Mouse (Mus musculus) forebrain, postnatal 0 days (tissue): ENCODE results near the gene Cdhr3. TPM values are rescaled to one million over a fixed set of nuclear protein-coding genes. Genes with fewer than 3 reads are reported as not detected.
A peak's percentile ranks its signal among the peaks of the same experiment; 100 is the strongest.

ENCODE experiments used
- ATAC-seq: fragments of 200-750 bp; cut with Nextera tagmentation; 2 replicates; pipeline ENCODE4 v1.8.0; 2017; ENCODE audit warnings: mild to moderate bottlenecking, moderate library complexity
- DNase-seq: peaks from one replicate; pipeline ENCODE4 v3.0.0-alpha.2; 2015
- H3K27ac ChIP-seq: fragments of 300-500 bp; sonication (generic); 2 replicates; pipeline ENCODE4 v1.5.1; 2014; ENCODE audit warnings: low read depth, mild to moderate bottlenecking, antibody characterized with exemption, low read length, moderate library complexity, mixed read lengths
- H3K27me3 ChIP-seq: fragments of 300-500 bp; sonication (generic); 2 replicates; pipeline ENCODE4 v1.6.1; 2014; ENCODE audit warnings: mild to moderate bottlenecking, low read length, mixed read lengths; ENCODE audit not compliant: insufficient read depth
- H3K36me3 ChIP-seq: fragments of 300-500 bp; sonication (generic); 2 replicates; pipeline ENCODE4 v1.6.1; 2014; ENCODE audit warnings: mild to moderate bottlenecking, moderate library complexity; ENCODE audit not compliant: insufficient read depth
- H3K4me1 ChIP-seq: fragments of 300-500 bp; sonication (generic); 2 replicates; pipeline ENCODE4 v1.6.1; 2014; ENCODE audit warnings: antibody characterized with exemption; ENCODE audit not compliant: insufficient read depth
- H3K4me2 ChIP-seq: fragments of 300-500 bp; sonication (generic); 2 replicates; pipeline ENCODE4 v1.6.1; 2014; ENCODE audit warnings: low read depth, mild to moderate bottlenecking, moderate library complexity
- H3K4me3 ChIP-seq: fragments of 300-500 bp; sonication (generic); 2 replicates; pipeline ENCODE4 v1.5.1; 2014; ENCODE audit warnings: low read depth, low read length, mixed read lengths
- H3K9ac ChIP-seq: fragments of 300-500 bp; sonication (generic); 2 replicates; pipeline ENCODE4 v1.6.1; 2014; ENCODE audit warnings: mild to moderate bottlenecking
- H3K9me3 ChIP-seq: fragments of 300-500 bp; sonication (generic); 2 replicates; pipeline ENCODE4 v1.6.1; 2016; ENCODE audit warnings: low read length
- CTCF ChIP-seq: sonication (generic); IDR thresholded peaks from 2 replicates; pipeline ENCODE4 v1.5.1; 2016; ENCODE audit warnings: antibody characterized with exemption, control low read depth, low read depth
- WGBS: fragments of 180-500 bp; shearing (Covaris S2); extraction: QIAGEN DNeasy Blood & Tissue Kit; methylation state at CpG from one replicate; pipeline ENCODE4 v1.1.7; 2014; 5-methylcytosine and 5-hydroxymethylcytosine counted together
- polyA plus RNA-seq: library from polyadenylated mRNA; unstranded; fragments of >200 nt; fragmentation: Nextera tagmentation; extraction: Ambion mirVana; gene quantifications from 2 replicates; pipeline ENCODE4 v1.2.1, GENCODE M21; 2015
- total RNA-seq: library from RNA; depleted of rRNA; stranded (reverse); fragments of >200 nt; gene quantifications from 2 replicates; pipeline ENCODE4 v1.2.3, GENCODE M21; 2014

Cdhr3 gene
- total and polyA plus RNA-seq, 2 experiments from 2014 or later, result 0.81 to 0.85 TPM

- H3K36me3 ChIP-seq, result no peaks in the 10 kb centered on the region
- TF ChIP-seq CTCF, result no peak
- H3K9ac ChIP-seq, result no peak overlapping the region
- no peak overlapping the region for H3K4me3 ChIP-seq
- H3K4me2 ChIP-seq, result no peak overlapping the region
- no peak overlapping the region for H3K27ac ChIP-seq
- DNase-seq (no peak), ATAC-seq (no peak)
- H3K4me1 ChIP-seq, result no peaks in the 10 kb centered on the region
- 90% methylated on average over 5 of the region's 6 CpGs for WGBS
- no peaks in the 10 kb centered on the region for H3K9me3 ChIP-seq
- H3K27me3 ChIP-seq, result no peaks in the 10 kb centered on the region
These were observed 72.7 kb downstream of the Cdhr3 start for GRCm38 (mm10) chr12:33020011-33020410.

GRCm38 (mm10) chr12:33018601-33019000 is 74.1 kb downstream of the Cdhr3 start:
- Histone ChIP-seq H3K27ac (no peak overlapping the region), H3K27me3 (no peaks in the 10 kb centered on the region), H3K4me1 (no peaks in the 10 kb centered on the region), H3K36me3 (no peaks in the 10 kb centered on the region), H3K9ac (no peak overlapping the region), H3K4me2 (no peak overlapping the region), H3K4me3 (no peak overlapping the region), H3K9me3 (no peaks in the 10 kb centered on the region)
- TF ChIP-seq CTCF, result no peak
- DNase-seq (no peak), ATAC-seq (no peak)
- 65% methylated on average over 4 of the region's 4 CpGs for WGBS

- Histone ChIP-seq H3K4me1 (no peaks in the 10 kb centered on the region), H3K9me3 (no peaks in the 10 kb centered on the region), H3K27ac (no peak overlapping the region), H3K36me3 (no peaks in the 10 kb centered on the region), H3K4me3 (no peak overlapping the region), H3K27me3 (no peaks in the 10 kb centered on the region), H3K4me2 (no peak overlapping the region), H3K9ac (no peak overlapping the region)
- ATAC-seq (peak; percentile 21; the same call in 1 of the 2 replicates), DNase-seq (no peak)
- WGBS, result 68% methylated on average over 7 of the region's 7 CpGs
- no peak for TF ChIP-seq CTCF
These were observed 75.6 kb downstream of the Cdhr3 start for GRCm38 (mm10) chr12:33016824-33017705.

GRCm38 (mm10) chr12:33015103-33015502 is 77.6 kb downstream of the Cdhr3 start:
- no peak; the same call in 1 of the 2 replicates for ATAC-seq
- H3K27ac ChIP-seq, result no peak overlapping the region; the same call in 1 of the 2 replicates
- no peaks in the 10 kb centered on the region for H3K27me3 ChIP-seq
- no peak overlapping the region for H3K4me2 ChIP-seq
- H3K4me1 ChIP-seq, result no peaks in the 10 kb centered on the region
- no peaks in the 10 kb centered on the region for H3K36me3 ChIP-seq
- DNase-seq, result no peak
- no peaks in the 10 kb centered on the region for H3K9me3 ChIP-seq
- H3K9ac ChIP-seq, result no peak overlapping the region
- H3K4me3 ChIP-seq, result no peak overlapping the region
- WGBS, result 92% methylated on average over 1 of the region's 1 CpGs
- TF ChIP-seq CTCF, result no peak

- Histone ChIP-seq H3K4me3 (no peak overlapping the region), H3K27me3 (no peaks in the 10 kb centered on the region), H3K4me2 (no peak overlapping the region), H3K36me3 (no peaks in the 10 kb centered on the region), H3K9ac (no peak overlapping the region), H3K9me3 (no peaks in the 10 kb centered on the region), H3K27ac (peak overlapping the region; percentile 29; the same call in 1 of the 2 replicates), H3K4me1 (no peaks in the 10 kb centered on the region)
- WGBS, result 13% methylated on average over 7 of the region's 7 CpGs
- no peak for DNase-seq
- peak; percentile 47; the same call in 1 of the 2 replicates for ATAC-seq
- TF ChIP-seq CTCF, result no peak
These were observed 78.5 kb downstream of the Cdhr3 start for GRCm38 (mm10) chr12:33014050-33014796.

GRCm38 (mm10) chr12:33010026-33010425 is 82.6 kb downstream of the Cdhr3 start:
- ATAC-seq, result peak; percentile 38; the same call in 1 of the 2 replicates
- DNase-seq, result no peak
- 42% methylated on average over 3 of the region's 3 CpGs for WGBS
- no peak overlapping the region for H3K4me3 ChIP-seq
- no peaks in the 10 kb centered on the region for H3K9me3 ChIP-seq
- H3K9ac ChIP-seq, result no peak overlapping the region
- no peaks in the 10 kb centered on the region for H3K36me3 ChIP-seq
- peak; percentile 64 for TF ChIP-seq CTCF
- H3K4me2 ChIP-seq, result no peak overlapping the region
- H3K27me3 ChIP-seq, result no peaks in the 10 kb centered on the region
- H3K27ac ChIP-seq, result no peak overlapping the region
- no peaks in the 10 kb centered on the region for H3K4me1 ChIP-seq
